Mouse (Mus musculus) layer of hippocampus, adult 18-20 months (tissue): Measurements from ENCODE around the gene Drosha. TPM values are rescaled to one million over a fixed set of nuclear protein-coding genes. Genes with fewer than 3 reads are reported as not detected.
"Not testable (repeated sequence)": the region's sequence is repeated elsewhere in the genome, so short reads cannot be mapped to it uniquely, and the experiment has no call there.

ENCODE experiments used
- DNase-seq, 2 experiments: peaks; one replicate each; pipeline ENCODE4 v3.0.0; 2022; ENCODE audit warnings: low spot score in 2 of 2
- total RNA-seq, 2 experiments: library from RNA; stranded (reverse); gene quantifications; 2 replicates each; pipeline ENCODE4 v1.2.3; 2021

Drosha gene
- total RNA-seq, 2 experiments from 2014 or later, result 86.1 to 91.5 TPM

DNA sequence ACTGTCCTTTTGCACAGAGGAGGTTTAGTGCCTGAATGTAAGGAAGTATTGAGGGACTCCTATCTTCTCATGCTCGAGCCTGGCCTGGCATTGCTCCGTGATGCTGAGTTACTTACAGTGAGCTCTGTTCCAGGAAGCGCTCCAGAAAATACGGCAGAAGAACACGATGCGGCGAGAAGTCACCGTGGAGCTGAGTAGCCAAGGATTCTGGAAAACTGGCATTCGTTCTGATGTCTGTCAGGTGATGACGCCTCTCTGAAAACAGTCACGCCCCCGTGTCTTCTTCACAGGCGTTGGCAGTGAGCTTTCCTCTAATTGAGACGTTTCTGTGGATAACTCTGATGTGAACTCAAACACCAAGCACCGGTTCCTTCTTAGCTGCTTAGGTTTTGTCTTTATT lies 60.2 kb downstream of the Drosha start:
- peak in 1 of 2 experiments; percentile 47 for DNase-seq

DNA sequence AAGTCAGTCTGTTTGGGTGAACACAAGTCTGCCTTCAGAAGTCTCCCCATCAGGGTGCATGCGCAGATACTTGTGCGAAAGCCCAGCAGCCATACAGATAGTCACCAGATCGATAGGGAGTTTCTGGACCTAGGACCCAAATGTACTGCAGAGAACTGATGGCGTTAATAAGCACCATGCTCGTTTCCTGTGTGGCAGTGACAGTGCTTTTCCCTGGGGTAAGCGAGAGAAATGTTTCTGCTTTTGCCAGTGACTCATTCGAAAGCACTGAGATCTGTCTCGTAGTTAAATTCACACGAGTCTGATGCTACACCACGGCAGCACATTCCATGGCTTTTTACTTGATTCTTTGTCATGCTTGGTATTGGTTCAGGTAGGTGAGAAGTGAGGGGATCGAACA lies 60.7 kb downstream of the Drosha start:
- no peak for DNase-seq

DNA sequence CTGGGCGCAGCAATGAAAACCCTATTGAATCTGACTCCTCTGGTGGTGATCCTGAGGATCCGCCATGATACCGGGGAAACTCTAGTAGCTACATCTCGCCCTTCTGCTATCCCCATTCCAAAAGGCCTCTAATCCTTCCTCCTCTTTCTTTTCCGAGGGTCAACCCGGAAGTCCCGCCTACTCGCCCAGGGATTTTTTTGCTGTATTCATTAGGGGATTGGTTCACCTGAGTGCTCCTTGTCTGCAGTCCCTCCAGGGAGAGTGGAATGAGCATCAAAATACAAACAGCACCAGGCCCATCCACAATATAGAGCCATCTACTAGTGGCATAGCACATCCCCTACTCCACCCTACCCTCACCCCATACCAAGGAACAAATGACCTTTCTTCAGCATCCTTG lies 62.6 kb downstream of the Drosha start:
- DNase-seq, result no peak

DNA sequence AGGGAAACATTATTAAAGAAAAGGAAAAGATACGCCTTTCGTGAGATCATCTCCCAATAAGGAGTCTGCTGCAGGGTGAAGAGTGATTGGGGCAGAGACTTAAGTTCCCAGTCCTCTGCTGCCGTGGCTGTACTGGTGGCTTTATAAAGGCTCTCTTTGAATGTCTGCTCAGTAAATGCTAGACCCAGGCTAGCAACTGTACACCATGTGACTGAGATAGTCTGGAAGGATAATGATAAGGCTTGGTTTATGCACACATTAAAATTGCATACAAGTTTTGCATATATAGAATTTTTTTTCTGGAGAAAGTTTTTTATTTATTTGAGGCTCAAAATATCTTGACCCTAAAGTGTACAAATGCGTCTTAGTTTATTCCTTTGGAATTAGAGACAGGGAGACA lies 63.7 kb downstream of the Drosha start:
- DNase-seq, result no peak

DNA sequence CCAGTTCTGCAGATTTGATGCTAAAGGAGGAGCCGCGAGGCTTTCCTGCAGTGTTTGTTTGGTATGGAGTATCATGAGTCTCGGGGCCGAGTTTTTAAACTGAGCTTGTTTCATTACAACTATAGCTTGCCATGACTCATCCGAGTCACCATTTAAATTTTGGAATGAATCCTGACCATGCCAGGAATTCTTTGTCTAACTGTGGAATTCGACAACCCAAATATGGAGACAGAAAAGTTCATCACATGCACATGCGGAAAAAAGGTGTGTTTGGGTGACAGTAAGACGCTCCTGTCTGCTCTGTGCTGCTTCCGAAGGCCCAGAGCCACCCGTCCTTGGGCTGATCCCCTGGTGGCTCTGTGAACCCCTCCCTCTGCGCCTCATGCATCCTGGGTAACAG lies 65.3 kb downstream of the Drosha start:
- DNase-seq, result no peak

DNA sequence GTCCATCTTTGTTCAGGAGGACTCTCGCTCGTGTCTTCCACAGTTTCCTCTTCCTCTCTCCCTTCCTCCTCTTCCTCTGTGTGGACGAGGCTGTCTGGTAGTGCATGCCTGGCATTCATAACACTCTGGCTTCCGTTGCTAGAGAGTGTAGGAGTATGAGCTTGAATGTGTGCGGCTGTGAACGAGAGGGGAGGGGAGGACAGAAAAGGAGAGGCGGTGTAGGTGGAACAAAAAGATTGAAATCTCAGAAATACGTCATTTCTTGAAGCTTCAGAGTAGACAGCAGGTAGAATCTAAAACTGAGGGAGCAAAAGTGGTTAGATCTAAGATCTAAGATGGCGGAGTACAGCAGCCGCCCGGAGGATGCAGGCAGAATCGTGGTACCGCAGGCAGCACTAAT lies 70.8 kb downstream of the Drosha start:
- DNase-seq, result peak in 1 of 2 experiments; percentile 42

DNA sequence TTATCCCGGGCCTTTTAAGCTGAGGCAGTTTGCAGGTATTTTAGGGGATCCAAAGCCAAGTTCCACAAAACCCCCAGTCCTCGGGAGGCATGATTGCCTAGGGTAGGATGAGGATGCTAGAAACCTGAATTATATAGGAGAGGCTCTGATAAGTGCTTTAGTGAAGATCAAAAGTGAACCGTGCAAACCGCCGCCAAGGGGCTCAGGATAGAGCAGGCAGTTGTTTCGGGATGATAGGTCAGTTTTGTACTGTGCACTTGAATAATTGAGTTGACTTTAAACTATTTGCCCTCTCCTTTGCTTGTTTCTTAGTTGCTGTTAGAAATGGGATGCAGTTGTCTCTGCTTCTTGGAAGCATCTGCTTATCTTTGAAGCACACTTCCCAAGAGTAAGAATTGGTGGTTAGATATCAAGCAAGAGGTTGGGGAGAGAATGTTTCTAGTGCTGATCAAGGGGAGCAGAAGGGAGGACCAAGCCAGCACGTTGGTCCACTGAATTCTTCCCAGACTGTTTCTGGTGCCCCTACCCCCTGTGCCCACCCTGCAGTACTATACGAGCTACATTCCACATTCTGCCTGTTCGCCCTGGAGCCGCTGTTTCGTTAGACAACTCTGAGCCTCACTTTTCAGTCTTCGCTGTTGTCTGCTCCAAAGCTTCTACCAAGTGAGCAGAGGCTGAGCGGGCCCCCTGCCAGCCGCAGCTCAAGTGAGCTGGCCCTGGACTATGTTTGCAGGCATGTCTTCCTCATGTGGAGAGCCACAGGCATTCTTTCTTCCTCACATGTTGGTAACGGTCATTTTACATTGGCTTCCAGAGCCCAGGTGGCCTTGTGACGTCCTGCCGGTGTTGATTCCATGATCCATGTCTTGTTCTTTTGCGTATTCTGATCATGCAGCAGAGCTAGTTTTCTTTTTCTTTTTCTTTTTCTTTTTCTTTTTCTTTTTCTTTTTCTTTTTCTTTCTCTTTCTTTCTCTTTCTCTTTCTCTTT lies 71.7 kb downstream of the Drosha start:
- no peak for DNase-seq

DNA sequence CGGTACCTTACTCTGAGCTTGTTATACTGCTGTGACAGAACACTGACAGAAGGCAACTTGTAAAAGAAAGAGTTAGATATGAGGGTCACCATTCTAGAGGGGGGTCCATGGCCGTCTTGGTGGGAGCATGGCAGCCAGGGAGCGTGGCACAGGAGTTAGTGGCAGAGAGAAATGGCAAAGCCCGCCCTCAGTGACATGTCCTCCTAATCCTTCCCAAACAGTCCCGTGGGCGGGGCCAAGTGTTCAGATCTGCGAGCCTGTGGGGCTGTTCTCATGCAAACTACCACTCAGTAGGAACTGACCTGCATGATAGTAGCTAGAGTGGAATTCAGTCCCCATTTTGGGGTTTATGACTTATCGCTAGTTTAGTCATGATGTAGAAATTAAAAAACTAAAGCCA lies 73.2 kb downstream of the Drosha start:
- no peak for DNase-seq

DNA sequence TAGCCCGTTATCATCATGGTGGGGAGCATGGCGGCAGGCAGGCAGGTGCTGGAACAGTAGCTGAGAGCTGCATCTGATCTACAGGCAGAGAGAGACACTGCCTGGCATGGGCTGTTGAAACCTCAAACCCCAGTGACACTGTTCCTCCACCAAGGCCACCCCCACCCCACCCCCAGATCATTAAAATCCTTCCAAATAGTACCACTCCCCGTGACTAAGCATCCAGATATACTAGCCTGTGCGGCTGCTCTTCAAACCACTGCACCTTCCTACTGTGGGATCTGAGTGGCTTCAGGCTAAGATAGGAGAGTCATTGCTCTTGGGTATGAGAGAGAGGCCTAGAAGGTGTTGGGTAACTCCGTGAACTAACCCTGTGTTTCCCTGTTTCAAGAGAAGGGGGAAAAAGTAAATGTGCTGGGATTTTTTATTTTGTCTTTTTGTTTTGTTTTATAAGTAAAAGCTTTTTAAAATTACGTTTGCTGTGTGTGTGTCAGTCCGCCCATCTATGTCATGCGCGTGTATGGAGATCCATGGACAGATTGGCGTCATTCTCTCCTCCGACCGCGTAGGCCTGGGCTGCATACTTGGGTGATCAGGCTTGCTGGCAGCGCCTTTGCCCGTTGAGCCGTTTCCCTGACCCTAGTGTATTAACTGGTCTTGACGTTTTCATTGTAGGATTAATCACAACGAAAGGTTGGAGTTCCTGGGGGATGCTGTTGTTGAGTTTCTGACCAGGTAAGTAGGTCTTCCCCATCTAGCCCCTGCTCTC lies 76.0 kb downstream of the Drosha start:
- DNase-seq, result no peak

DNA sequence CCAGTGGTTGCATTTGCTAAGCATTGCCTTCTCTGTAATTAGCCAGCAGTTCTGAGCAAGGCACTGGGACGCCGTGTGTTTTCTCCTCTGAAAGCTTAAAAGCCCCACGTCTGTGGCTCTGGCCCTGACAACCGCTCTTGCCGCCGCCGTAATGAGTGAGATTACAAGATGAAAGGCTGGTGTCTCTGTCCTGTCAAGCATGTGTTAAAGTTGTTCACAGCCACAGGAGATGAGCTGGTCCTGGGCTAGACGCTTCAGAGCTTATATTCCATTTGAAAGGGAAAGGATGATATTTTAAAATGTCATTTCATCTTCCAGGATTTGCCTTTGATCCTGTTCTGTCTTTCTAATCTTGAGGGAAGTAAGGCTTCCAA lies 76.6 kb downstream of the Drosha start:
- no peak for DNase-seq

DNA sequence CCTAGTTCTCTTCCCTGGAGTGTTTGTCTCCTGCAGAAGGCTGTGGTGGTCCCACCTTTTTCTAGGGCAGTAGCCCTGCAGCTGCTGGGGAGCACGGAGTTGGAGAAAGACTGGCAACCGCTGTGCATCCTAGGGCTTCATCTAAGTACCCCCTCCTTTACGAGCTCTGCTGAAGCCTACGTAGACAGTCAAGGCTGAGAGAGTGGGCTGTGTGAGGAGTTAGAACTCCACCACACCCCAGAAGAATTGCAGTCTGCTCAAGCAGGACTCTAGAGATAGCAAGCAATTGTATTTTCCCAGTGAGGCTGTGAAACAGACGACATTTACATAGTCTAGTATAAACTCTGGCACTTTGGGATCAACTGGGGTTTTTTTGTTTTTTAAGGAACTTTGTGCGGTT lies 79.8 kb downstream of the Drosha start:
- DNase-seq, result no peak

DNA sequence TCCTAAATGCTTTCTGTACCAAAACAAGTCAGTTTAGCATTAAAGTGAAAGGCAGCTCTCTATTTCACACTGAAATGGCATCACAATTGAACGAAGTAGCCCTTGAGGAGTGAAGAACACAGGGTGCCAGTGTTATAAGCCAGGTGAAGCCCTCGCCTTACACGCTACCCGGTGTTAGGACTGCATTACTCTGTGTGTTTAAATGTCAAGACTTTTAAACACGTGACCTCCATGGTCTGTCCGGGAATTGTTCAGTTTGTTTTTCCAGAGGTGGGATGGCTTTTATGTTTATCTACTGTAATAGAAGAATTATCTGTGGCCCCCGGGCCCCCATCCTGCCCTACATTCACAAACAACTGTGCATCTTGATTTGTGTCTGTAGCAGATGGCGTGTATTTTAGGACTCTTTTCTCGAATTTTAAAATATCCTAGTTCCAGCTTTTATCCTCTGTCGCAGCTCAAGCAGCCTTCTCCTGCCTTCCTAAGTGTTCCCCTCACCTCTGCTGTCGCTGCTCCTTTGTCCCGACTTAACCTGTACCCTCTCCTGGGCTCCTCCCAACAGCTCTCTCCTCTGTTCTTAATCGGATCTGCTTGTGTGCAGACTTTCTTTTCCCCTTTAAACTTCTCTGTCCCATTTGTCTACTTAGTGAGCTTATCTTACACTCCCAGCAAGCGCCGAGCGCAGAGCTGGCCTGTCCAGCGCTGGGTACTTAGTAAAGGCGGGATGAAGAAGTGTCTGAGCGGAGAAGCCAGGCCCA lies 83.5 kb downstream of the Drosha start:
- DNase-seq, result peak in 1 of 2 experiments; percentile 25

DNA sequence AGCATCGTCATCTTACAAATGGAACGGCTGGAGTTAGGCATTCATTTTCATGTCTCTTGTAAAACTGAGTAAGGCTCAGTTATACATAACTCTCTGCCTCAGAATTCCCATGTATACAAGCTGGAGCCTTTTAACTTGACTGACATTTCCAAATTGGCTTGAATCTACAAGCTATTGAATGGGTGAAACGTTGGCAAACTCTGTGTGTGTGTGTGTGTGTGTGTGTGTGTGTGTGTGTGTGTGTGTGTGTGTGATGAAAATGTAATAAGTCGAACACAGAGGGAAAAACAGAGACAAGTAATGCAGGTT lies 84.1 kb downstream of the Drosha start:
- DNase-seq, result no peak

DNA sequence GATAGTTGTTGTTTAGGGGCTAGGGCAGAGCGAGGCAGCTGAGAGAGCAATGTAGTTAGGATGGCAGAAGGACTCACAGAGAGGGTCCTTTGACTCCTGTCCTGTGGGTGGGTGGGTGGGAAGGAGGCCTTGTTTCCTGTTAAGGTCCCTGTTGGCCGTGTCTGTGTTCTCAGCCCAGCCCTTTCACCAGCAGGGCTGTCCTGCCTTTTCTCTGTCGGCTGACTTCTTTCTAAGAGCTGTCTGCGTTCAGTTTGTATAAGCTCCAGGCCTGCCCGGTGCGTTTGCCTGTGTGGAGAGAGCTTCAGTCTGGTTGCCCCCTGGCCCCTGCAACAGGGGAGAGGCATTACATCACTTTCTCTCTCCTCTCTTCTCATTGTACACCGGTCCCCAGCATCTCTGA lies 84.6 kb downstream of the Drosha start:
- no peak for DNase-seq

DNA sequence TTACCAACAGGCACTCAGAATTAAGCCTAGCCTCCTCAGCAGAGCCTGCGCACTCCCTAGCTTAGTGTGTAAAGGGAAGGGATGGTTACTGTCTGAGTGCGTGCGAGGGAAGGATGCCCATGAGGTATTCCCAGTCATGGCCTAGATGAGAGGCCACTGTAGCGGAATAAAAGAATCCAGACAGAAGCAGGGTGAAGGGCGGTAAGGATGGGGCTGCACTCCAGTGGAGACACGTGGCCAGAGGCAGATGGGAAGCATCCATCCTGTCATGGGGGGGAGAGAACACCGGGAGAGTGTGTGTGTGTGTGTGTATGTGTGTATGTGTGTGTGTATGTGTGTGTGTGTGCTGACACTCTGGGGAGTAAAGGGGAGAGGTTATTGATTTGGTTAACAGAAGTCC lies 86.5 kb downstream of the Drosha start:
- DNase-seq, result no peak

DNA sequence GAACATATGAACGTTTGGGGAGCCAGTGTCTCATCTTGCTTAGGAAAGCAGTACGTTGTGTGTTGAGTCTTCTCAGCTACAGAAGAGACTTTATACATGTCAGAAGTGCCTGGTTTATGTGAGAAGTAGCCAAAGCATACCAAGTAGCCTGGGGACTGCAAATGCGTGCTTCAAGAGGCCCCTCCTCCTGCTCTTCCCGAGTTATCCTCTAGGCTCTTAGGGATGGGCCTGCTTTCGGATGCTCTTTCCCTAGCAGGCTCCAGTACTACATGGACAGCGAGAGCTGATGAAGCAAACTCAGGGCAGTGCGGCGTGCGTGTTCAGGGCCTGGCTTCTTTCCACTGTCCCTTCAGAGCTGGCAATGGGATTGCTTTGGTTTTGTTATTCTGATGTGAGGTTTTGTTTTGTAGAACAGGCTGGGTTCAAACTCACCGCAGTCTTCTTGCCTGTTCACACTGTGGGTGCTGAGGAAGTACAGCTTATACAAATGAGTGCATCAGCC lies 91.8 kb downstream of the Drosha start:
- no peak for DNase-seq

DNA sequence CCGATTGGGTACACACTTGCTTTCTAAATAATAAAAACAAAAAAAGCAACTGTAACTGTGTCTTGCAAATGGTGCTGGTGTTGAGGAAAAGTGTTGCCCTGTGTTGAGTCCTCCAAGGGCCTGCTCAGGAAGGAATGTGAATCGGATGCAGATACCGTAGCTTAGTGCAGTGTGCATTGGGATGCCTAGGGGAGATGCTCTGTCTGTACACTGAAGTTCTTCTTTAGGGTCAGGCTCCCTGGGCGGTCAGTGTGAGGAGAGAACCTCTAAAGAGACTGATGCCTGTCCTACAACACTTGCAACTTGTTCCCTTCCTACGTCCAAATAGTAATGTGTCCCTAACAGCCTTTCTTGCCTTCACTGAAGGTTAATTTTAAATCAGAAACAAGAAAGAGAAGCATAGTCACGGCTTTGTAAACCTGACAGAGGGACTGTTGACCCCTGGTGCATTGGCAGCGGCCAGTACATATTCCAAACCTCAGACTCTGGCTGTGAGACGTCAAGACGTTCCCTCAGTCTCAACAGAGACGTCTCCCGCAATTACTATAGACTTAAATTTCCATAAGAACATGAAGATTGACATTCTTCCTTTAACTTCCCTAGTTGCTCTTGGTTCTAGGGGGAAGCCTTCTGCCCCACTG lies 94.8 kb downstream of the Drosha start:
- DNase-seq, result not testable (repeated sequence)

DNA sequence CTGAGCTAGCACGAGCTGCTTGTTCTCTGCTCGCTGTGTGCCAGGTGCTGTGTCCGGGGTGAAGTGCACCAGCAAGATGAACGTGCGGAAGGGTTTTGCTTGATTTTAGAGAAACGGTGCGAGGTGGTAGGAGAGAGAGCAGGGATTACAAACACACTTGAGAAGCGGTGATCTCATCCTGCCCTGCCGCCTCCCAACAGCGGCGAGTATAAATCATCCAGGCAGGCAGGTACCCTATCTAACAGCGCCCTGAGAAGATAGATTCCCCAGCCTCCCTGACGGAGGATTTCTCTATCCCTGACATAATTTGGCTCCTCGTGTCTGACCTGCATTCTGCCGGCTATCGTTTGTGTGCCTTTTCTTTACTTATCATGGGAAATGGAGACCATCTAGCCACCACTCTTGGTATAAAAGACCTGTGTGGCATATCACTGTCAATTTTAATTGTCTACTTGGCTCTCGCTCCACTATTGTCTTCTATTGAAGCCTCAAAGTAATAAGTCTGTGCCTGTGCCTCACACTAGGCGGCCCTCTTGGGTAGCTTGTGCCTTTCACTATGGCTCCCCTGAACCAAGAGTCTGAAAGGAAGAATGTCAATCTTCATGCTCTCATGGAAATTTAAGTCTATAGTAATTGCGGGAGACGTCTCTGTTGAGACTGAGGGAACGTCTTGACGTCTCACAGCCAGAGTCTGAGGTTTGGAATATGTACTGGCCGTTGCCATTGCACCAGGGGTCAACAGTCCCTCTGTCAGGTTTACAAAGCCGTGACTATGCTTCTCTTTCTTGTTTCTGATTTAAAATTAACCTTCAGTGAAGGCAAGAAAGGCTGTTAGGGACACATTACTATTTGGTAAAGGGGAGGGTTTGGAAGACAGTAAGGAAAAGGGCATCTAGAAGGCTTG lies 95.6 kb downstream of the Drosha start:
- DNase-seq, result no peak

DNA sequence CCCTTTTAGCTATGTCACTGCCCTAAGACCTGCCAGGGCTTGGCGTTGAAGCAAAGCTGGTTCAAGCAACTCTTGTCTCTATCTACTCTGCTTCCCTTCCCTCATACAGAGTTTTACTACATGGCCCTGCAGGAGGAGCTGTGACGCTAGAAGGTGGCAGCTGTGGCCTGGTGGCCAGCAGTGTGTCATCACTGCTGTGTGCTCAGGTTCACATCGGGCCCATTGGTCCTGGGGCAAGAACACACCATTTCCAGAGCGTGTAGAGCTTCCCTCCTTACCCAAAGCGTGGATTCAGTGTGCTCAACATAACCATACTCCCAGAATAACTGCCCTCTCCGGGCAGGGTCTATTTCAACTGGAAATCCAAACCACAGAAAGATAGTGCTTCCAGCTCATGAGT lies 97.3 kb downstream of the Drosha start:
- no peak for DNase-seq

DNA sequence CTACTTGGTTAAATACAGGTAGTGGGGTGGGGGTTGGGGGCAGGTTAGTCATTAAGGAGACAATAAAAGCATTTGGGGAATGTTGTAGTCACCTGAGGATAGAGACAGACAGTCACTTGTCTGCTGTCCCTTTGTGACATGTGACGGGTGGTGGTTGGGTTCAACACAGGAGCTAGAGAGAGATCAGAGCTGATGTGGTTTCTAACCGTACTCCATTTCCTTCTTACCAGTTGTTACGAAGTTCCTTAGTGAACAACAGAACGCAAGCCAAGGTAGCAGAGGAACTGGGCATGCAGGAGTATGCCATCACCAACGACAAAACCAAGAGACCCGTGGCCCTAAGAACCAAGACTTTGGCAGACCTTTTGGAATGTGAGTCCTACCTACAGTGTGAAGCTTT lies 99.2 kb downstream of the Drosha start:
- DNase-seq, result no peak
